Mouse (Mus musculus): Measurements from ENCODE around the gene Cdc5l. TPM values are rescaled to one million over a fixed set of nuclear protein-coding genes. Genes with fewer than 3 reads are reported as not detected.
"Not testable (repeated sequence)": the region's sequence is repeated elsewhere in the genome, so short reads cannot be mapped to it uniquely, and the experiment has no call there.

Gene Cdc5l
- polyA plus RNA-seq, 1 experiment, result 28.6 TPM

GRCm38 (mm10) chr17:45449586-45449985, 16.0 kb upstream of the Cdc5l start:
- no peak overlapping the region for H3K4me3 ChIP-seq (ENCODE audit: insufficient read depth, low read length)
- H3K4me1 ChIP-seq (ENCODE audit: control insufficient read depth, insufficient read depth, low read length), result no peaks in the 10 kb centered on the region
- no peak for TF ChIP-seq POLR2A (IDR thresholded peaks at IDR 0.05; ENCODE audit: extremely low read depth, insufficient read depth, low read length)
- TF ChIP-seq CTCF (IDR thresholded peaks at IDR 0.05; ENCODE audit: extremely low read depth, insufficient read depth, low read length), result no peak
- no peak overlapping the region for H3K27ac ChIP-seq (ENCODE audit: insufficient read depth, low read length)

DNA sequence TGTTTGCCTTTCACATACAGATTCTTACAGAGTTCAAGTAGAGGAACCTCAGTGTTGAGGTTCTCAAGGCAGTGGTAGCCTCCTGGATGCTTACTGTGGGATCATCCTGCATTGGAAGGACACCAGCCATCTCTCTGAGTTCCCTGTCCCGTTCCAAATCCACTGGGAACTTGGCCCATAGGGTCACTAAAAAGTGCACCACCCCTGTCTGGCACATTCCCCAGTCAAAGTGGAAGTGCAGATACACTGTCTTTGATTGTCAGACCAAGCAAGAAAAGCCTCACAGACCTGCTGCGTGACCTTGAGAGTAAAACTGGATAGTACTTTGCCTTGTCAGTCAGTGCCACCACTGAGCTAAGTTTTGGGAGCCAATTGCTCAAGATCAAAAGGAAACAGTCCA, 13.5 kb upstream of the Cdc5l start:
- no peak for TF ChIP-seq CTCF (IDR thresholded peaks at IDR 0.05; ENCODE audit: extremely low read depth, insufficient read depth, low read length)
- no peak for TF ChIP-seq POLR2A (IDR thresholded peaks at IDR 0.05; ENCODE audit: extremely low read depth, insufficient read depth, low read length)
- Histone ChIP-seq H3K4me3 (ENCODE audit: insufficient read depth, low read length) (no peak overlapping the region), H3K27ac (ENCODE audit: insufficient read depth, low read length) (no peak overlapping the region), H3K4me1 (ENCODE audit: control insufficient read depth, insufficient read depth, low read length) (no peaks in the 10 kb centered on the region)

GRCm38 (mm10) chr17:45445923-45446322, 12.4 kb upstream of the Cdc5l start:
- Histone ChIP-seq H3K4me3 (ENCODE audit: insufficient read depth, low read length) (no peak overlapping the region), H3K4me1 (ENCODE audit: control insufficient read depth, insufficient read depth, low read length) (no peaks in the 10 kb centered on the region), H3K27ac (ENCODE audit: insufficient read depth, low read length) (no peak overlapping the region)
- TF ChIP-seq POLR2A (IDR thresholded peaks at IDR 0.05; ENCODE audit: extremely low read depth, insufficient read depth, low read length), result no peak
- TF ChIP-seq CTCF (IDR thresholded peaks at IDR 0.05; ENCODE audit: extremely low read depth, insufficient read depth, low read length), result no peak

GRCm38 (mm10) chr17:45434262-45434590, 689 bp upstream of the Cdc5l start:
- Histone ChIP-seq H3K27ac (ENCODE audit: insufficient read depth, low read length) (no peak overlapping the region), H3K4me3 (ENCODE audit: insufficient read depth, low read length) (peak overlapping the region; percentile 72), H3K4me1 (ENCODE audit: control insufficient read depth, insufficient read depth, low read length) (peaks cover 3% of the 10 kb centered on the region; the same call in 1 of the 2 replicates)
- TF ChIP-seq POLR2A (IDR thresholded peaks at IDR 0.05; ENCODE audit: extremely low read depth, insufficient read depth, low read length) (no peak), CTCF (IDR thresholded peaks at IDR 0.05; ENCODE audit: extremely low read depth, insufficient read depth, low read length) (no peak)

GRCm38 (mm10) chr17:45432706-45433398, 685 bp downstream of the Cdc5l start:
- peaks cover 3% of the 10 kb centered on the region; the same call in 1 of the 2 replicates for H3K4me1 ChIP-seq (ENCODE audit: control insufficient read depth, insufficient read depth, low read length)
- TF ChIP-seq POLR2A (IDR thresholded peaks at IDR 0.05; ENCODE audit: extremely low read depth, insufficient read depth, low read length), result no peak
- peak overlapping the region; percentile 2 for H3K27ac ChIP-seq (ENCODE audit: insufficient read depth, low read length)
- peak overlapping the region; percentile 72 for H3K4me3 ChIP-seq (ENCODE audit: insufficient read depth, low read length)

- H3K27ac ChIP-seq (ENCODE audit: insufficient read depth, low read length), result no peak overlapping the region
- peaks cover 3% of the 10 kb centered on the region; the same call in 1 of the 2 replicates for H3K4me1 ChIP-seq (ENCODE audit: control insufficient read depth, insufficient read depth, low read length)
- TF ChIP-seq POLR2A (IDR thresholded peaks at IDR 0.05; ENCODE audit: extremely low read depth, insufficient read depth, low read length) (no peak), CTCF (IDR thresholded peaks at IDR 0.05; ENCODE audit: extremely low read depth, insufficient read depth, low read length) (no peak)
- H3K4me3 ChIP-seq (ENCODE audit: insufficient read depth, low read length), result peak overlapping the region; percentile 72; the same call in 1 of the 2 replicates
Measured at GRCm38 (mm10) chr17:45432007-45432406, 1.5 kb downstream of the Cdc5l start.

DNA sequence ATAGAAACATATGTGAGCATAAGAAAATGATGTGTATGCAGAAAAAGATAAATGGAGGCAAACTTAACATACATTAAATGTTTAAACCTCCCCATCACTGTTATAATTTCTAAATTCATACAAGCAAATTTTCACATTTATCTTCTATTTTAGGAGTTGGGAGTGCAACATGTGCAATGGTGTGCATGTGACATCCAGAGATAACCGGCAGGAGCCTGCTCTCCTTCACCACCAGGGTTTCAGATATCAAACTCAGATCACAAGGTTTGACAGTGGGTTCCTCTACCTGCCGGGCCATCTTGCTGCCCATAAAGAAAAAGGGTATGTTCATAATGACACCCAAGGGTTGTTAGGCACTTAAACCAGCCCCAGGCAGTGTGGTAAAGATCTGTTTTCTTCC, 16.1 kb downstream of the Cdc5l start:
- no peaks in the 10 kb centered on the region; the same call in 1 of the 2 replicates for H3K4me1 ChIP-seq (ENCODE audit: control insufficient read depth, insufficient read depth, low read length)
- no peak overlapping the region for H3K4me3 ChIP-seq (ENCODE audit: insufficient read depth, low read length)
- no peak overlapping the region for H3K27ac ChIP-seq (ENCODE audit: insufficient read depth, low read length)
- no peak for TF ChIP-seq POLR2A (IDR thresholded peaks at IDR 0.05; ENCODE audit: extremely low read depth, insufficient read depth, low read length)
- no peak for TF ChIP-seq CTCF (IDR thresholded peaks at IDR 0.05; ENCODE audit: extremely low read depth, insufficient read depth, low read length)

GRCm38 (mm10) chr17:45411617-45412016, 21.9 kb downstream of the Cdc5l start:
- H3K4me1 ChIP-seq (ENCODE audit: control insufficient read depth, insufficient read depth, low read length); H3K4me3 ChIP-seq (ENCODE audit: insufficient read depth, low read length); H3K27ac ChIP-seq (ENCODE audit: insufficient read depth, low read length): not testable (repeated sequence)

- H3K27ac ChIP-seq (ENCODE audit: insufficient read depth, low read length), result no peak overlapping the region
- TF ChIP-seq CTCF (IDR thresholded peaks at IDR 0.05; ENCODE audit: extremely low read depth, insufficient read depth, low read length) (no peak), POLR2A (IDR thresholded peaks at IDR 0.05; ENCODE audit: extremely low read depth, insufficient read depth, low read length) (no peak)
- H3K4me3 ChIP-seq (ENCODE audit: insufficient read depth, low read length), result no peak overlapping the region
- H3K4me1 ChIP-seq (ENCODE audit: control insufficient read depth, insufficient read depth, low read length), result no peaks in the 10 kb centered on the region; the same call in 1 of the 2 replicates
Measured at GRCm38 (mm10) chr17:45408719-45409118, 24.8 kb downstream of the Cdc5l start.

GRCm38 (mm10) chr17:45406281-45406680, 27.3 kb downstream of the Cdc5l start:
- Histone ChIP-seq H3K4me1 (ENCODE audit: control insufficient read depth, insufficient read depth, low read length) (no peaks in the 10 kb centered on the region; the same call in 1 of the 2 replicates), H3K27ac (ENCODE audit: insufficient read depth, low read length) (no peak overlapping the region), H3K4me3 (ENCODE audit: insufficient read depth, low read length) (no peak overlapping the region)
- no peak for TF ChIP-seq POLR2A (IDR thresholded peaks at IDR 0.05; ENCODE audit: extremely low read depth, insufficient read depth, low read length)
- TF ChIP-seq CTCF (IDR thresholded peaks at IDR 0.05; ENCODE audit: extremely low read depth, insufficient read depth, low read length), result 0 out of 2 replicates have a peak, but pooled peaks have one; percentile 4

Data from cortical plate, adult 2 months (tissue).